Mouse (Mus musculus) T-cell, adult 66 days (primary cell): Measurements from ENCODE around the gene Gm10382. TPM values are rescaled to one million over a fixed set of nuclear protein-coding genes. Genes with fewer than 3 reads are reported as not detected.

Experiments used
- total RNA-seq, 2 experiments: library from RNA; stranded (reverse); gene quantifications; 3 replicates in 1 of 2; 4 replicates in 1 of 2; pipeline ENCODE4 v1.2.4; 2023

The Gm10382 gene
- total RNA-seq: under 1 TPM in 1 of 2 experiments, not detected in 1; 0.76 TPM

DNA sequence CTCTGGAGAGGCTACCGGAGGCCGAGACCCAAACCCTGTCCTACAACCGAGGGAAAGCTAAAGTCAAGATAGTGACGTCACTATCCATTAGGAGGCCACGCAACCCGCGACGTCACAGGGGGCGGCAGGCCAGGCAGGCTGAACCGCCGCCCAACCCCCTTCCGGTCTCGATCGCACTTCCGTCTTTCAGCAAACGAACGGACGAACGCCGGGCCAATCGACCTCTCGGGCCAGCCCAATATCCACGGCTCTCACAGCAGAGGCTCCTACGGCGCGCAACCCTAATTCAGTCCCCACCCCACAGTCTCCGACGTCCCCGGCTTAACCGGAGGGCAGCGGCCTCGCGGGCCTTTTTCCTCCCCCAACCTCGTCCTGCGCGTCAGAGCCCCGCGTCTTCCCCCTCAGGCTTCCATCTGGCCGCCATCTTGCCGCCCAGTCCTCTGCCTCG, at the start of gene Gm10382:
Gene Gm10382 (plus strand): TSS at position 192 of the 448 bp plus-strand sequence.

DNA sequence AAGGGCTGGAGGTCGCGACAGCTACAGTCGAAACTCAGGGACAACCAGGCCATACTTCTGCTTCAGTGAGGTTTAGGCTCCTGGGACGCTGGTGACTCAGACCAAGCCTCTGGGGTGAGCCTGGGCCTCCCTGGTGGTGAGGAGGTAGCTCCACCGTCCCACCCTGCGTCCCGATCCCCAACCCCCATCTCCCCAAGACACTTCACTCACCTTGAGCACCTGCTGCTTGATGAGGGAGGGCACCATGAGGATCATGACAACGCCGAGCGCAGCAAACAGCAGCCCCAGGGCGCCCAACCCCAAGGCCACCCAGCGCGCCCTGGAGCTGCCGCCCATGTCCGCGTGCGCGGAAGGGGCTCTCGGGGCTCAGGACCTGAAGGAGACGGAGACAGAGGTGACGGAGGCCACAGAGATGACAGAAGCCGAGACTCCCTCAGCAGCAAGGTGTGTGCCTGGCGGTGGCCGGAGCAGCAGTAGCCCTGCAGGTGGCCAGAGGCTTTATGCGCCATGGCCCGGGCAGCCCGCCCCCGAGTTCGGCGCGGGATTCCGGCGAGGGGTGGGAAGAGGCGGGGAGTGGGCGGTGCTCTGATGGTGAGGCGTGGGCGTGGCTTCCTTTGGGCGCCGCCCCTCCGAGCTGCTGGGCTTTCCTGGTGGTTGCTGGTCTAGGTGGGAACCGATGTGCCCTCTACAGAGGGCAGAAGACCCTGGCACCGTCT, 48.4 kb upstream of the Gm10382 start, which contains the start of gene Scarb1:
Gene Scarb1 (minus strand): TSS at position 548 of the 716 bp plus-strand sequence.

DNA sequence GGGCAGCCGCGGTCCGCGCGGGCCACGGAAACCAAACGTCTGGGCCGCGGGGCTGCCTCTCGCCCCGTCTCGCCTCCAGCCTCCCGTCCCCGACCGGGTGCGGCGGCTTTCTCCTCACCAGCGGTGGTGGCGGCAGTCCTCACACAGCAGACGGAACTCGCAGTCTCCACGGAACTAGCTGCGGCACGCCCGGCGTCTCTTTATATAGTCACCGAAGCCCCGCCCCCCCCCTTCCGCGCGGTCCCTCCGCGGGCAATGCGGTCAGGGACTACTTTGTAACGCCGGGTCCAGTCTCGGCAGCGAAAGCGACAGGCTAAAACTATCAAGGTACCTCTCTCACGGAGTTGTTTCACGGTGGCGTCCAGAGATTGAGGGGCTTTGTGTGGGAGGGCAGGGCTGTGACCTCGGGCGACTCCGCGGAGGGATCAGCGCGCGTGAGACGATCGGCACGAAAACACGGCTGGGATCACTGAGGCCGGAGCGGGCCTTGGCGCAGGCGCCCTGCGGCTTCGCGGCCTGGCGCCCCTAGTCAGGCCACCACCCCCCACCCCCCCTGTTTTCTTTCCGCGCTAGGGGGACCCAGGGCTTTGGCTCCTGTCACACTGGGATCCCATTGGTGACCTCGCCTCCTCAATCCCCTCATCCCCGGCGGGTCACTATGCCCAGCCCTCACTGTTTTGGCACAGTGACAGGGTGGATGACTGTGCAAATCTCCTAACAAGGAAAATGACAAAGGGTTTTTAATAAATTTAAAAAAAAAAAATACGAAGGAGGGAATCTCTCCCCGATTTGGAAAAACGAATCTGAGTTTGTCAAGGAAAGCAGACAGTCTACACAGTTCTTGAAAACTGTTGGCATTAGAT, 688 bp downstream of the Gm10382 start, which contains the start of gene Ubc:
Gene Ubc (minus strand): TSS at position 624 of the 863 bp plus-strand sequence.

DNA sequence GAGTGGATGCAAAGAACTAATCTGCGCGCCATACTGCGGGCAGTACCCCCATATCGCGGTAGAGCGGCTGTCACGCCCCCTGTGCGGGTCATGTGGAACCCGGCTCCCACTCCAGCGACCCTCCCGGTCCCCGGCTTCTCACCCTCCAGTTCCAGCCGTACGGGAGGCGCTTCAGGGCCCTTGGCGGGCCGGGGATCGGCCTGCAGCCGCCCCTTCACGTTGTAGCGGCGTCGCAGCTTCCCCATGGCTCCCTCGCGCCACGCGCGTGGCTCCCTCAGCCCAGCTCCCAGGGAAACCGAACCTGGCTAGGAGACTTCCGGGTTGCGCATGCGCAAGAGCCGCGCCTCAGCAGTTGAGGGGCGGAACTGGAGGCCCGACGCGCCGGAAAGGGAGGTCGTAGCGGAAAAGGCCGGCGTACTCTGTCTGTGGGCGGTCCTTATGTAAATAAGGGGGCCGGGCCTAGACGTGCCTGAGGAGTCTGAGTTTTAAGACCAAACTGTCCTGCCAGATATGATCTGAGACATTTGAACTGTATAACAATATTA, 44.7 kb downstream of the Gm10382 start, which contains the start of gene Dhx37:
Gene Dhx37 (minus strand): TSS at position 329 of the 545 bp plus-strand sequence.

Other genes with a start within 250 kb of the Gm10382 start
- 100 to 1,000 TPM; 136 to 152 TPM for gene Ncor2, start 210.1 kb upstream of the Gm10382 start, total RNA-seq
- 10 to 100 TPM; 17.7 to 18.3 TPM for gene Scarb1, start 48.2 kb upstream of the Gm10382 start, total RNA-seq
- gene Ubc, start 880 bp downstream of the Gm10382 start, total RNA-seq: 1,000 to 10,000 TPM; 1,296 to 1,426 TPM
- 10 to 100 TPM; 23.7 to 26.9 TPM for gene Dhx37, start 44.8 kb downstream of the Gm10382 start, total RNA-seq
- 10 to 100 TPM; 17.0 to 20.3 TPM for gene Bri3bp, start 52.2 kb downstream of the Gm10382 start, total RNA-seq
- gene Aacs, start 86.5 kb downstream of the Gm10382 start, total RNA-seq: 10 to 100 TPM; 28.7 to 37.1 TPM
- gene Tmem132b, start 142.5 kb downstream of the Gm10382 start, total RNA-seq: not detected